Comparison of ENCODE assay signal across 8 mouse cellular contexts in genomic region chr9:32543040-32543581, GRCm38 (mm10). TPM values are rescaled to one million over a fixed set of nuclear protein-coding genes. Genes with fewer than 3 reads are reported as not detected.
DNase-seq lines count a peak whose midpoint lies in the region; ATAC-seq and TF ChIP-seq lines count a peak whose summit lies in the region.

No protein-coding gene starts in this region.

- ATAC-seq in liver, embryonic 12.5 days = no peak
- no peak for ATAC-seq in stomach, postnatal 0 days (ENCODE audit: low FRiP score, low TSS enrichment)

- TF ChIP-seq CTCF in bone marrow macrophage, adult 2 months (IDR thresholded peaks at IDR 0.05; ENCODE audit: low read depth, low read length) = no peak
- no peak for TF ChIP-seq CTCF in stomach, postnatal 0 days (IDR thresholded peaks at IDR 0.05; ENCODE audit: low read depth)

- H3K4me2 ChIP-seq in liver, embryonic 12.5 days = peak overlapping the region; percentile 87
- peak overlapping the region; percentile 88 for H3K4me2 ChIP-seq in stomach, postnatal 0 days (replicated peaks; ENCODE audit: low read depth)

- H3K9ac ChIP-seq in liver, embryonic 12.5 days = 0 out of 2 replicates have a peak overlapping the region, but pooled peaks have one; percentile 42
- H3K9ac ChIP-seq in stomach, postnatal 0 days (ENCODE audit: low read length) = peak overlapping the region; percentile 35

- peaks cover 100% of the 10 kb centered on the region for H3K27me3 ChIP-seq in liver, embryonic 12.5 days (replicated peaks)
- peaks cover 5% of the 10 kb centered on the region; the same call in 1 of the 2 replicates for H3K27me3 ChIP-seq in stomach, postnatal 0 days (ENCODE audit: control insufficient read depth, insufficient read depth, low read length)

- H3K36me3 ChIP-seq in liver, embryonic 12.5 days = no peaks in the 10 kb centered on the region
- no peaks in the 10 kb centered on the region for H3K36me3 ChIP-seq in stomach, postnatal 0 days (ENCODE audit: control insufficient read depth, insufficient read depth, low read length)

- no peak for TF ChIP-seq EP300 in stomach, postnatal 0 days (optimal IDR thresholded peaks at IDR 0.05)

- no peak for TF ChIP-seq POLR2A in bone marrow macrophage, adult 2 months (IDR thresholded peaks at IDR 0.05; ENCODE audit: borderline replicate concordance, low read depth, low read length)

- H3K4me1 ChIP-seq in bone marrow macrophage, adult 2 months (ENCODE audit: control insufficient read depth, insufficient read depth, low read length) = peaks cover 10% of the 10 kb centered on the region
- peaks cover 58% of the 10 kb centered on the region for H3K4me1 ChIP-seq in liver, embryonic 12.5 days
- H3K4me1 ChIP-seq in stomach, postnatal 0 days (replicated peaks; ENCODE audit: control insufficient read depth, insufficient read depth) = peaks cover 2% of the 10 kb centered on the region; the same call in 1 of the 2 replicates

- intact Hi-C loops in heart, postnatal 10 days (cut with DNase I) = loop anchor here (5.0 kb wide), 1 partner anchor 136 kb away; no protein-coding TSS in a partner anchor

- peak; percentile 33 to 34 for DNase-seq in B cell, adult 2 months
- DNase-seq in heart, postnatal 10 days = peak; percentile 27 to 44
- no peak for DNase-seq in stomach, postnatal 0 days (ENCODE audit: low spot score)
- DNase-seq in layer of hippocampus, adult 11-12 months (ENCODE audit: low spot score) = no peak
- DNase-seq in urinary bladder, postnatal 10 days (ENCODE audit: low spot score) = no peak
- no peak for DNase-seq in testis, postnatal 10 days (ENCODE audit: low spot score)

- no peak overlapping the region for H3K27ac ChIP-seq in bone marrow macrophage, adult 2 months (ENCODE audit: insufficient read depth, low read depth, low read length)
- peak overlapping the region; percentile 54; the same call in 1 of the 2 replicates for H3K27ac ChIP-seq in liver, embryonic 12.5 days
- peak overlapping the region; percentile 20; the same call in 1 of the 2 replicates for H3K27ac ChIP-seq in stomach, postnatal 0 days (replicated peaks)

- H3K9me3 ChIP-seq in liver, embryonic 12.5 days (replicated peaks) = no peaks in the 10 kb centered on the region
- H3K9me3 ChIP-seq in stomach, postnatal 0 days (ENCODE audit: control insufficient read depth, low read length) = no peaks in the 10 kb centered on the region

- H3K4me3 ChIP-seq in bone marrow macrophage, adult 2 months (ENCODE audit: insufficient read depth, low read length) = peak overlapping the region; percentile 100
- peak overlapping the region; percentile 66 for H3K4me3 ChIP-seq in liver, embryonic 12.5 days
- H3K4me3 ChIP-seq in stomach, postnatal 0 days (ENCODE audit: low read depth, low read length) = peak overlapping the region; percentile 37

- WGBS in liver, embryonic 12.5 days (ENCODE audit: insufficient replicate concordance) = under 1% methylated on average over 18 of the region's 18 CpGs
- WGBS in stomach, postnatal 0 days = 11% methylated on average over 18 of the region's 18 CpGs

RNA-seq across cellular contexts. Expression of gene Fli1, which starts 0.5 kb away (rescaled TPM):
- 124 and 127 TPM in 2 replicates for polyA plus RNA-seq in bone marrow macrophage, adult 2 months (2012; ENCODE audit: insufficient read depth, insufficient read length, missing spikeins)
- total RNA-seq in heart, postnatal 10 days (2021) = 10 to 100 TPM; 41.1 to 47.5 TPM
- 15.3 and 16.2 TPM in 2 replicates for polyA plus RNA-seq in liver, embryonic 12.5 days (2016; fragmentation: Nextera tagmentation; extraction: Ambion mirVana)
- polyA plus RNA-seq in stomach, postnatal 0 days (2015; fragmentation: Nextera tagmentation; extraction: Ambion mirVana) = 4.6 and 4.9 TPM in 2 replicates

Comparison
In these comparisons a context has a peak if more than half of its experiments do, and no peak if none do; other contexts are left out.
1. DNase-seq: peak in B cell, adult 2 months (2 of 2) and heart, postnatal 10 days (2 of 2); none in stomach, postnatal 0 days (single experiment), layer of hippocampus, adult 11-12 months (single experiment), urinary bladder, postnatal 10 days (single experiment) and testis, postnatal 10 days (single experiment).
2. H3K4me3 ChIP-seq: peak in every context shown above with its lines; median percentile 100 in bone marrow macrophage, adult 2 months; 66 in liver, embryonic 12.5 days; 37 in stomach, postnatal 0 days.